Mouse (Mus musculus) brown adipose tissue, adult 24 weeks (tissue): ENCODE results near the gene Tox2. TPM values are rescaled to one million over a fixed set of nuclear protein-coding genes. Genes with fewer than 3 reads are reported as not detected.

Experiments
- H3K27ac ChIP-seq: fragments of 200-500 bp; replicated peaks from 2 replicates; pipeline ENCODE4 v1.5.1; 2012; ENCODE audit warnings: low read depth, mild to moderate bottlenecking, low read length
- H3K4me1 ChIP-seq: fragments of 200-500 bp; 2 replicates; pipeline ENCODE4 v1.6.1; 2012; ENCODE audit warnings: low read length, mixed read lengths; ENCODE audit not compliant: control insufficient read depth, insufficient read depth, insufficient read length
- H3K4me3 ChIP-seq: fragments of 200-500 bp; 2 replicates; pipeline ENCODE4 v1.5.1; 2012; ENCODE audit warnings: low read depth, mild to moderate bottlenecking, low read length, moderate library complexity; ENCODE audit not compliant: insufficient read depth
- polyA plus RNA-seq: library from polyadenylated mRNA; stranded (reverse); fragments of >200 nt; gene quantifications from 2 replicates; pipeline ENCODE4 v1.2.4, GENCODE M21; 2012; ENCODE audit not compliant: missing spikeins, insufficient read depth, insufficient read length

The Tox2 gene
- polyA plus RNA-seq, 1 experiment = 0.48 TPM

GRCm38 (mm10) chr2:163225302-163225701 is 22.4 kb downstream of the Tox2 start:
- Histone ChIP-seq H3K4me1 (no peaks in the 10 kb centered on the region), H3K4me3 (no peak overlapping the region), H3K27ac (no peak overlapping the region)

DNA sequence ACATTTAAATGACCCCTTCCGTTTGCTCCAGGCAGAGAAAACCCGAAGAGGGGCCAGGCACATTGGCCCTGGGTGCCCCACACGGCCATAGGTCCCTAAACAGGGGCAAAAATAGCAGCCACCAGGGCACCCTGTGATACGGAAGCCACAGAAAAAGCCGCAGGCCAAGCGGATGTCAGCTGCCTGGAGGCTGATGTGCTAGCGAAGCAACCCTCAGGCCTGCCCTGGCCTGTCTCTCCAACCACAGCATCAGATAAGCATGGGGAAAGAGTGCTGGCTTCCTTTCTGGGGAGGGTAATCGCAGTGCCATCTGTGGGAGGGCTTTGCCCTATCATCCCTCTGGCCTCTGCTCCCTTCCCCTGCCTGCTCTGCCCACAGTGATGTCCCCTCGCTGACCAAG is 26.1 kb downstream of the Tox2 start:
- Histone ChIP-seq H3K4me1 (0 out of 2 replicates have a peak, but pooled peaks cover 2% of the 10 kb centered on the region), H3K27ac (no peak overlapping the region), H3K4me3 (no peak overlapping the region)

- 0 out of 2 replicates have a peak, but pooled peaks cover 2% of the 10 kb centered on the region for H3K4me1 ChIP-seq
- 0 out of 2 replicates have a peak overlapping the region, but pooled peaks have one; percentile 4 for H3K27ac ChIP-seq
These were observed 29.0 kb downstream of the Tox2 start for GRCm38 (mm10) chr2:163231781-163232534.

GRCm38 (mm10) chr2:163233666-163234065 is 30.7 kb downstream of the Tox2 start:
- 0 out of 2 replicates have a peak, but pooled peaks cover 2% of the 10 kb centered on the region for H3K4me1 ChIP-seq
- no peak overlapping the region for H3K27ac ChIP-seq

More at GRCm38 (mm10) chr2:163231781-163232534, 29.0 kb downstream of the Tox2 start:
- H3K4me3 ChIP-seq = no peak overlapping the region

GRCm38 (mm10) chr2:163236057-163236456 is 33.1 kb downstream of the Tox2 start:
- Histone ChIP-seq H3K27ac (no peak overlapping the region), H3K4me3 (no peak overlapping the region), H3K4me1 (0 out of 2 replicates have a peak, but pooled peaks cover 2% of the 10 kb centered on the region)

More at GRCm38 (mm10) chr2:163233666-163234065, 30.7 kb downstream of the Tox2 start:
- H3K4me3 ChIP-seq = no peak overlapping the region

DNA sequence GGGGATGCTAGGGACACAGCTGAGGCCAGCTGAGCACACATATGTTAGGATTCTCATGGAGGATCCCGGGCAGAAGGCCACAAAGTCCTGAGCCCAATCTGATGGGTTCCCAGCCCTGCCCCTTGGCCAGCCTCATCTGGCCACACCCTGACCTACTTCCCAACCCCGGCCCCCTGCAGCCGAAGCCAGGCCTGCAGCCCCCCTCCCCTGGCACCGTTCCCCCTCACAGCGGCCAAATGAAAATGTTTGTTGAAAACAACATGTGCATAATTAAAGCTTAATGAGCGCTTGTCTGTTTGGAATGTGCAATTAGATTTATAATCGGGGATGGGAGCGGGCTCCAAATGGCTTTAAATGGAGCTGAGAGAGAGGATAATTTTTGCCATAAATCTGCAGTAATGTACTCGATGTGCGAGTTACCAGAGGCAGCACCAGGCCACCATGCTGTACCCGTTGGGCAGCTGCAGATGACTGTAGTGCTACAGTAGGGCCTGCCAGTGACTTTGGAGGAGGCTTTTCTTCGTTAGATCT is 35.1 kb downstream of the Tox2 start:
- no peak overlapping the region for H3K27ac ChIP-seq
- H3K4me3 ChIP-seq = no peak overlapping the region
- H3K4me1 ChIP-seq = no peaks in the 10 kb centered on the region

- Histone ChIP-seq H3K27ac (no peak overlapping the region), H3K4me3 (no peak overlapping the region), H3K4me1 (no peaks in the 10 kb centered on the region)
These were observed 37.0 kb downstream of the Tox2 start for GRCm38 (mm10) chr2:163239945-163240344.

- H3K4me1 ChIP-seq = no peaks in the 10 kb centered on the region
- no peak overlapping the region for H3K4me3 ChIP-seq
- H3K27ac ChIP-seq = no peak overlapping the region
These were observed 38.9 kb downstream of the Tox2 start for GRCm38 (mm10) chr2:163241867-163242266.

- Histone ChIP-seq H3K4me3 (no peak overlapping the region), H3K4me1 (no peaks in the 10 kb centered on the region), H3K27ac (no peak overlapping the region)
These were observed 41.3 kb downstream of the Tox2 start for GRCm38 (mm10) chr2:163243917-163244852.

GRCm38 (mm10) chr2:163248912-163249311 is 46.0 kb downstream of the Tox2 start:
- Histone ChIP-seq H3K4me3 (no peak overlapping the region), H3K27ac (no peak overlapping the region), H3K4me1 (no peaks in the 10 kb centered on the region)

DNA sequence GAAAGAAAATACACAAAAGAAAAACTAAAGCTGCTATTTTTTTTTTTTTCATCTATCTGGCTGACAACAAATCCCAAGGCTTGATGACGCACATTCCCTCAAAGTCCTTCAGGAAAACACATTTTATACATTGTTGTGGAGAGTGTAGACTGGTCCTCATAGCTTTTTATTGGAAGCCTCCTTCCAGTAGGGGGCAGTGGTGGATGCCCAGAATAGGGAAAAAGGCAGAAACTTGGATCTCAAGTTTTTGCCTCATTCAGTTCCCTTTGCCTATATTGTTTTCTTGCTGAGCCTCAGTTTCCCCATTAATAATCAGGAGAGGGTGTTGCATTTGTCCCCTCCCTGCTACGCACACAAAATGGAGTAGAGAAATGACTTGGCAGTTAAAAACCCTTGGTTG is 49.7 kb downstream of the Tox2 start:
- Histone ChIP-seq H3K27ac (no peak overlapping the region), H3K4me3 (no peak overlapping the region), H3K4me1 (no peaks in the 10 kb centered on the region)

DNA sequence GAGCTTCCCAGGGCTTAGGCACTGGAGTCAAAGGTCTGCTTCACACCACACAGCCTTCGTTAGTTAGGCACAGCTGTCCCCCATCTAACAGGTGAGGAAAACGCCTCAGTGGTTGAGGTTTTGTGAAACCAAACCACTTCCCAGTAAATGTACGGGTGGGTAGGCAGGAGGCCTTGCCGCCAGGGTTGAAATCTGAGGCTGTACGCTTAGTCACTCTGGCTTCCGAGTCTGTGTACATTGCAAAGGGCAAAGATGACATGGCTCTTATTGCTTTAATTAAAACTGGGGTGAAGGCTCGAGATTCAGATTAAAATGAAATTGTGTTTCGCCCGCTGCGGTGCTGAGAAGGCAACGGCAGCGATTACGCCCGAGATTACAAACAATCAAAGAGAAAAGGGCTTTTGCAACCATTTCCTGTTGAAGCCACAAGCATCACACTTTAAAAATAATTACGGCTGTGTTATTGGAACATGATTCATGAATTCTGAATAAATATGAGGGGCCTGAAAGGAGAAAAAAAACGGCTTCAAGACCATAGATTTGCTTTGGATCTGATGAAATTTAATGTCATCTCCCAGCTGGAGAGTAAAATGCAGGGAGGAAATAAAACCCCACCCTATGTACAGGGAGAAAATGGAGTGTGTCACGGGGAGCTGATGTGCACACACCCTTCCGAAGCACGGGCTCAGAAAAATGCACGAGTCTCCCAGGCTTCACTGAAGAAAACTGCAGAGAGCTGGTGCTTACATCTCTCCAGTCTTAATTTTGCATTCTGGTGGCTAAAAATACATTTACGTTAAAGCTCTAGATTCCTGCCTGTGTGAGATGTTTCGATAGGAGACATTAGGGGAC is 50.5 kb downstream of the Tox2 start:
- Histone ChIP-seq H3K4me1 (no peaks in the 10 kb centered on the region), H3K27ac (no peak overlapping the region), H3K4me3 (no peak overlapping the region)

- H3K4me1 ChIP-seq = no peaks in the 10 kb centered on the region
- no peak overlapping the region for H3K4me3 ChIP-seq
- H3K27ac ChIP-seq = no peak overlapping the region
These were observed 51.3 kb downstream of the Tox2 start for GRCm38 (mm10) chr2:163254228-163254627.

DNA sequence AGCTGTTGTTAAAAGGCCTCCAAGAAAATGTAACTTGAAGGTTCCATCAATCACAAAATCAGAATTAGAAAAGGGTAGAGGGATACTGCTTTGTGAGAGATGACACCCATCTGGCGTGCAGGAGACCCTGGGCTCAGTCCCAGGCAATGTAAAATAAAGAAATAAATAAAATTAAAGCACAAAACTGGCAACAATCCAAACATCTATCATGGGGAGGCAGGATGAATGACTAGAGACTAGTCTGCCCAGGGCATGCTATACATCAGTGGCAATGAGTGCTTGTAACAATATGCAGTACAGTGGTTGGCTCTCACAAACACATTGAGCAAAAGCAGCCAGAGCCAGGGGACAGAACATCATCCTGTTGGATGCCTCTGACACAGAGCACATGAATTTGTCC is 53.8 kb downstream of the Tox2 start:
- Histone ChIP-seq H3K4me3 (no peak overlapping the region), H3K4me1 (no peaks in the 10 kb centered on the region), H3K27ac (no peak overlapping the region)
